Mouse (Mus musculus) intestine, postnatal 0 days (tissue): Measurements from ENCODE around the gene Greb1. TPM values are rescaled to one million over a fixed set of nuclear protein-coding genes. Genes with fewer than 3 reads are reported as not detected.

Experiments
- ATAC-seq: fragments of 200-750 bp; cut with Nextera tagmentation; 2 replicates; pipeline ENCODE4 v1.8.0; 2017; ENCODE audit warnings: mild to moderate bottlenecking, moderate TSS enrichment, moderate library complexity
- H3K27ac ChIP-seq: fragments of 300-500 bp; sonication (generic); 2 replicates; pipeline ENCODE4 v1.5.1; 2014; ENCODE audit warnings: mild to moderate bottlenecking, low read depth, low read length, moderate library complexity
- H3K27me3 ChIP-seq: fragments of 300-500 bp; sonication (generic); replicated peaks from 2 replicates; pipeline ENCODE4 v1.6.1; 2014; ENCODE audit warnings: low read length, mixed read lengths; ENCODE audit not compliant: control insufficient read depth, insufficient read depth
- H3K36me3 ChIP-seq: fragments of 300-500 bp; sonication (generic); 2 replicates; pipeline ENCODE4 v1.6.1; 2014; ENCODE audit warnings: mild to moderate bottlenecking, moderate library complexity; ENCODE audit not compliant: control insufficient read depth, insufficient read depth
- H3K4me1 ChIP-seq: fragments of 300-500 bp; sonication (generic); replicated peaks from 2 replicates; pipeline ENCODE4 v1.6.1; 2014; ENCODE audit warnings: antibody characterized with exemption, low read length, mixed read lengths; ENCODE audit not compliant: control insufficient read depth, insufficient read depth
- H3K4me2 ChIP-seq: fragments of 300-500 bp; sonication (generic); replicated peaks from 2 replicates; pipeline ENCODE4 v1.6.1; 2014; ENCODE audit warnings: low read depth, mild to moderate bottlenecking, moderate library complexity
- H3K4me3 ChIP-seq: fragments of 300-500 bp; sonication (generic); 2 replicates; pipeline ENCODE4 v1.5.1; 2014; ENCODE audit warnings: low read depth, low read length
- H3K9ac ChIP-seq: fragments of 300-500 bp; sonication (generic); 2 replicates; pipeline ENCODE4 v1.6.1; 2014; ENCODE audit warnings: mild to moderate bottlenecking, low read depth, low read length
- H3K9me3 ChIP-seq: fragments of 300-500 bp; sonication (generic); 2 replicates; pipeline ENCODE4 v1.6.1; 2016; ENCODE audit warnings: mixed run types; ENCODE audit not compliant: control insufficient read depth
- CTCF ChIP-seq: sonication (generic); IDR thresholded peaks from 2 replicates; pipeline ENCODE4 v1.5.1; 2016; ENCODE audit warnings: low read depth, mild to moderate bottlenecking, control low read depth, antibody characterized with exemption, moderate library complexity
- WGBS: fragments of 180-500 bp; shearing (Covaris S2); extraction: QIAGEN DNeasy Blood & Tissue Kit; methylation state at CpG from one replicate; pipeline ENCODE4 v1.1.7; 2014; 5-methylcytosine and 5-hydroxymethylcytosine counted together
- polyA plus RNA-seq: library from polyadenylated mRNA; unstranded; fragments of >200 nt; fragmentation: Nextera tagmentation; extraction: Ambion mirVana; gene quantifications from 2 replicates; pipeline ENCODE4 v1.2.1, GENCODE M21; 2015

Gene Greb1
- polyA plus RNA-seq, 1 experiment from 2014 or later: 3.4 TPM

- ATAC-seq: no peak
- Histone ChIP-seq H3K4me2 (no peak overlapping the region), H3K27me3 (no peaks in the 10 kb centered on the region), H3K9me3 (no peaks in the 10 kb centered on the region), H3K27ac (no peak overlapping the region), H3K9ac (no peak overlapping the region), H3K4me3 (no peak overlapping the region), H3K4me1 (no peaks in the 10 kb centered on the region), H3K36me3 (no peaks in the 10 kb centered on the region)
- 65% methylated on average over 2 of the region's 2 CpGs for WGBS
- TF ChIP-seq CTCF: no peak
These were observed 12.1 kb downstream of the Greb1 start for GRCm38 (mm10) chr12:16788600-16788999.

DNA sequence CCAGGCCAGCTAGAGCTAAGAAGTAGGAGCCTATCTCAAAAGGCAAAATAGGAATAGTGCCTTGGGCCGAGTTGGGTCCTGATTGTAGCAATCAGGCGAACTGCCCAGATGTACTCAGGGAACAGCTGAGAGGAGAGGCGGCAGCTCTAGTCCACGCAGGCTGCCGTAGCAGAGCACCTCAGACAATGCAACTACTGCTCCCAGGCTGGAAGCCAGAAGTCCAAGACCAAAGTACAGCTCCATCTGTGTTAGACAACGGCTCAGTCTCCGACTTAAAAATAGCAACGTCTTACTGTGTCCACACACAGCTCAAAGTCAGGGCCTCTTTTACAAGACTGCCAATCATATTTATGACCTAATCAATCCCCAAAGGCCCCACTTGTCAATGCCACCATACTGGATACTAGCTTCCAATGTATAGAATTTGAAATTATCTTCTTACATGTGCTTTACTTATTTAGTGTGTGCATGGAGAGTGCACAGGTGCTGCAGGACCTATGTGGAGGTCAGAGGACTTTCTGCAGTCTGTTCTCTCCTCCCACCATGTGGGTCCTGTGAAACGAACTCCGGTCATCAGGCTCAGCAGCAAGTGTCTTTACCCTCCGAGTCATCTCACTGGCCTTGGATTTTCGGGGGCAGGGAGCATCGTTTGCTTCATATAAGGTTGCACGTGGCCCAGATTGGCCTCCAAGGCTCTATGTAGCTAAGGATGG lies 19.5 kb downstream of the Greb1 start:
- Histone ChIP-seq H3K4me1 (peaks cover 6% of the 10 kb centered on the region; the same call in 1 of the 2 replicates), H3K36me3 (no peaks in the 10 kb centered on the region), H3K27ac (no peak overlapping the region), H3K4me3 (no peak overlapping the region), H3K4me2 (peak overlapping the region; percentile 24; the same call in 1 of the 2 replicates), H3K27me3 (no peaks in the 10 kb centered on the region), H3K9me3 (no peaks in the 10 kb centered on the region), H3K9ac (no peak overlapping the region)
- peak; percentile 59; the same call in 1 of the 2 replicates for ATAC-seq
- WGBS: 45% methylated on average over 14 of the region's 14 CpGs
- no peak for TF ChIP-seq CTCF

GRCm38 (mm10) chr12:16780320-16780719 lies 20.4 kb downstream of the Greb1 start:
- H3K27ac ChIP-seq: no peak overlapping the region
- 85% methylated on average over 3 of the region's 3 CpGs for WGBS
- H3K4me3 ChIP-seq: no peak overlapping the region
- H3K36me3 ChIP-seq: no peaks in the 10 kb centered on the region
- peaks cover 6% of the 10 kb centered on the region; the same call in 1 of the 2 replicates for H3K4me1 ChIP-seq
- no peak for ATAC-seq
- TF ChIP-seq CTCF: no peak
- no peak overlapping the region for H3K4me2 ChIP-seq
- no peaks in the 10 kb centered on the region for H3K27me3 ChIP-seq
- no peak overlapping the region for H3K9ac ChIP-seq
- no peaks in the 10 kb centered on the region for H3K9me3 ChIP-seq

GRCm38 (mm10) chr12:16779165-16779564 lies 21.5 kb downstream of the Greb1 start:
- no peak for ATAC-seq
- H3K4me3 ChIP-seq: no peak overlapping the region
- WGBS: 47% methylated on average over 2 of the region's 2 CpGs
- no peak overlapping the region for H3K9ac ChIP-seq
- no peaks in the 10 kb centered on the region for H3K36me3 ChIP-seq
- H3K4me1 ChIP-seq: peaks cover 6% of the 10 kb centered on the region; the same call in 1 of the 2 replicates
- no peaks in the 10 kb centered on the region for H3K9me3 ChIP-seq
- no peaks in the 10 kb centered on the region for H3K27me3 ChIP-seq
- no peak overlapping the region for H3K4me2 ChIP-seq
- H3K27ac ChIP-seq: no peak overlapping the region
- TF ChIP-seq CTCF: no peak

- no peak overlapping the region for H3K4me2 ChIP-seq
- WGBS: 46% methylated on average over 5 of the region's 5 CpGs
- ATAC-seq: no peak
- no peak overlapping the region for H3K27ac ChIP-seq
- no peak overlapping the region for H3K4me3 ChIP-seq
- TF ChIP-seq CTCF: no peak
- peaks cover 6% of the 10 kb centered on the region; the same call in 1 of the 2 replicates for H3K4me1 ChIP-seq
- H3K27me3 ChIP-seq: no peaks in the 10 kb centered on the region
- no peaks in the 10 kb centered on the region for H3K9me3 ChIP-seq
- H3K9ac ChIP-seq: no peak overlapping the region
- no peaks in the 10 kb centered on the region for H3K36me3 ChIP-seq
These were observed 22.2 kb downstream of the Greb1 start for GRCm38 (mm10) chr12:16778523-16778922.

- ATAC-seq: no peak
- TF ChIP-seq CTCF: no peak
- Histone ChIP-seq H3K9ac (no peak overlapping the region), H3K27me3 (no peaks in the 10 kb centered on the region), H3K36me3 (no peaks in the 10 kb centered on the region), H3K27ac (no peak overlapping the region), H3K9me3 (no peaks in the 10 kb centered on the region), H3K4me1 (no peaks in the 10 kb centered on the region), H3K4me2 (no peak overlapping the region), H3K4me3 (no peak overlapping the region)
- WGBS: 71% methylated on average over 3 of the region's 3 CpGs
These were observed 25.3 kb downstream of the Greb1 start for GRCm38 (mm10) chr12:16775351-16775750.
